Mouse (Mus musculus): ENCODE results near the gene H2-DMb1.

Gene H2-DMb1

DNA sequence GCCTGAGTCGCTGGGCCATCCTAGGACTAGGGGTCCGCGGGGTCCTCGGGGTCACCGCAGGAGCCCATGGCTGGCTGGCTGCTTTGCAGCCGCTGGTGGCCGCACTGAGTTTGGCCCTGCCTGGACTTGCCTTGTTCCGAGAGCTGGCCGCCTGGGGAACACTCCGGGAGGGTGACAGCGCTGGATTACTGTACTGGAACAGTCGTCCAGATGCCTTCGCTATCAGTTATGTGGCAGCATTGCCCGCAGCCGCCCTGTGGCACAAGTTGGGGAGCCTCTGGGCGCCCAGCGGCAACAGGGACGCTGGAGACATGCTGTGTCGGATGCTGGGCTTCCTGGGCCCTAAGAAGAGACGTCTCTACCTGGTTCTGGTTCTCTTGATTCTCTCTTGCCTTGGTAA is 35.1 kb downstream of the H2-DMb1 start:
- intact Hi-C loops (cut with DNase I): no loop called here

DNA sequence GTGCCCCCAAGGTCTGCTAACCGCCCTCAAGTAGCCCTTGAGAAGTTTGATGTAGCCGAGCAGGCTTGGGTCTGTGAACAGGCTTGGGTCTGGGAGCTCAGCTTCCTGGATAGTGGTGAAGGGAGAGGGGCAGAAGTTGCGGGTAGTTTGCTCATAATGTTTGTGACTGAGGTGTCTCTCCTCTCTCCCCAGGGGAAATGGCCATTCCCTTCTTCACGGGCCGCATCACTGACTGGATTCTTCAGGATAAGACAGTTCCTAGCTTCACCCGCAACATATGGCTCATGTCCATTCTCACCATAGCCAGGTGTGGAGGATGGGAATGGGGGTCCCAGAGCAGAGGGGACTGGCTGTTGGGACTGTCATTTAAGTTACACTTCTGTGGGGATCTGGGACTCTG is 36.1 kb downstream of the H2-DMb1 start:
- intact Hi-C loops (cut with DNase I): no loop called here

DNA sequence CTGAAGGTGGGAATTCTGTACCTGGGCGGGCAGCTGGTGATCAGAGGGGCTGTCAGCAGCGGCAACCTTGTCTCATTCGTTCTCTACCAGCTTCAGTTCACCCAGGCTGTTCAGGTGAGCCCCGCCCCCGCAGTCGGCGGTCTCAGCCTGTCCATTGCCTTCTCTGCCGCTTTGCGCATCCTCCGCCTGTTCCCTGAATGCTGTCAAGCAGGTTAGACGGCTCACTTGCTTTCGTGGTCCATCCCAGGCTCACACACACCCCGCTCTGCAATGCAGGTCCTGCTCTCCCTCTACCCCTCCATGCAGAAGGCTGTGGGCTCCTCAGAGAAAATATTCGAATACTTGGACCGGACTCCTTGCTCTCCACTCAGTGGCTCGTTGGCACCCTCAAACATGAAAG is 40.0 kb downstream of the H2-DMb1 start:
- intact Hi-C loops (cut with DNase I): no loop called here

DNA sequence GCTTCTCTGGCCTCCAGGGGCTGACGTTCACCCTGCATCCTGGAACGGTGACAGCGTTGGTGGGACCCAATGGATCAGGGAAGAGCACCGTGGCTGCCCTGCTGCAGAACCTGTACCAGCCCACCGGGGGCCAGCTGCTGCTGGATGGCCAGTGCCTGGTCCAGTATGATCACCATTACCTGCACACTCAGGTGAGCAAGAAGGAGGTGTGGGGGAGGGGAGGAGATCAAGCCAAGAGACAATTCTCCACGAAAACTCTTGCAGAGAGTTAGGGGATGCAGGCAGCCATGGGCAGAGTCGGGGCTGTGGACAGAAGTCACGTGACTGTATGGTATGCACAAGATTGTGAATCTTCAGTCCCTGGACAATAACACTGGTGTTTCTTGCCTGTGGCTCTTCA is 40.6 kb downstream of the H2-DMb1 start:
- intact Hi-C loops (cut with DNase I): no loop called here

DNA sequence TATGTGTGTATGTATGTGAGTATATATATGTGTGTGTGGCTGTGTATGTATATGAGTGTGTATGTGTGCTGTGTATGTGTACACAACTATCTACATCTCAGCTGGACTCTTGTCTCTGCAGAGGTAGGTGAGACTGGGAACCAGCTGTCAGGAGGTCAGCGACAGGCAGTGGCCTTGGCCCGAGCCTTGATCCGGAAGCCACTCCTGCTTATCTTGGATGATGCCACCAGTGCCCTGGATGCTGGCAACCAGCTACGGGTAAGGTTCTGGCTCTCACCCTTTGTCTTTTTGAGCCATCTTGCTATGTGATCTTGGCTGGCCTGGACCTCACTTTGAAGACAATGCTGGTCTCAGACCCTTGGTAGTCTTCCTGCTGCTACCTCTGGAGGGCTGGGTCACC is 41.9 kb downstream of the H2-DMb1 start:
- intact Hi-C loops (cut with DNase I): no loop called here

DNA sequence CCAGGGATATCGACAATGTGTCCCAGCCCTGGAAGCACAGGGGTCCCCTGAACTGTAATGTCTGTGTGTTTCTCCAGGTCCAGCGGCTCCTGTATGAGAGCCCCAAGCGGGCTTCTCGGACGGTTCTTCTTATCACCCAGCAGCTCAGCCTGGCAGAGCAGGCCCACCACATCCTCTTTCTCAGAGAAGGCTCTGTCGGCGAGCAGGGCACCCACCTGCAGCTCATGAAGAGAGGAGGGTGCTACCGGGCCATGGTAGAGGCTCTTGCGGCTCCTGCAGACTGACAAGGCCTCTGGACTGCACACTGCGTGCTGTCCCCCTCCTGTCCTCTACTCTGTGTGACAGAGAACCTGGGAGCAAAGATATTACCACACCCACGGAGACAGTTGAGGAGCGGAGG is 43.6 kb downstream of the H2-DMb1 start:
- intact Hi-C loops (cut with DNase I): no loop called here

DNA sequence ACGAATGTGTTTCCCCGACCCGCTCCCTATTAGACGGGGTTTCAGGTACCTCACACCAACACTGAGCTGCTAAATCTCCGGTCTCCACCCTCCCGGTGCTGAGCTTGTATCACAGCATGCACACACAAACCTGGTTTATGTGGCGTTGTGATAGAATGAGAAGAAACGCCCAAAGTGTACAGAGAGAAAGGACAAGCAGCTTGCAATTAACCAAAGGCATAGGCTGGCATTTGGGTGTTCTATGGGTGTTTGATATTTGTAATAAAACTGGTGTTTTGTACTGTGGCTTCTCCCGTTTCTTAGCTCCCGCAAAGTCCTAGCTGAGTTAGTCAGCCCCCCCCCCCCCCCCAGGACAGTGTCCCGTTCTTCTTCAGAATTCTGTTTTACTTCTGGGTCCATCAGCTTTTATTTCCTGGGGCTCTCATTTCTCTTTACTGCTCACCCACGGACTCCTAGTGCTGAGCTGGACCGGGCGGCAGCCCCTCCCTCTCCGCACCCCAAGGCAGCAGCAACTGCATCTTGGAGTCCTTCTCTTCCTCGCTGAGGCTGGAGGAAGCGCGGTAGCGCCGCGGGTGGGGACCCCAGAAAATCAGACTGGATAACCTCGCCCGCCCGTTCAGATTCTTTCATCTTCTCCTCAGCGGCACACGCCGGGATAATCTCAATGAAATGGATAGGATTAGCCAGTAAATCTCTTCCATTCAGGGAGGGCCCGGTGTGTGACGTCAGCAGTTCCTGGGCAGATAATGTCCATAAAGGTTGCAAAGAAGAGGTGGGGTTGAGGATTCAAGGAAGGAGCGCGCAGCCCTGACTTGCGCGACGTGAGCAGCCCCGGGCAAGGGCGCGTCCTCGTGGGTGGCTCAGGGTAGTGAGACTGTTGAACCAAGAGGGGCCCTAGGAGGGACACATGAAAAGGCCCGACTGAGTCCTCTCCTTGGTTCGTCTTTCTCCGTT is 44.3 kb downstream of the H2-DMb1 start, which contains the start of gene Psmb8:
Psmb8 (plus strand) TSS at position 781 of the 954 bp plus-strand sequence.
- intact Hi-C loops (cut with DNase I): no loop called here

DNA sequence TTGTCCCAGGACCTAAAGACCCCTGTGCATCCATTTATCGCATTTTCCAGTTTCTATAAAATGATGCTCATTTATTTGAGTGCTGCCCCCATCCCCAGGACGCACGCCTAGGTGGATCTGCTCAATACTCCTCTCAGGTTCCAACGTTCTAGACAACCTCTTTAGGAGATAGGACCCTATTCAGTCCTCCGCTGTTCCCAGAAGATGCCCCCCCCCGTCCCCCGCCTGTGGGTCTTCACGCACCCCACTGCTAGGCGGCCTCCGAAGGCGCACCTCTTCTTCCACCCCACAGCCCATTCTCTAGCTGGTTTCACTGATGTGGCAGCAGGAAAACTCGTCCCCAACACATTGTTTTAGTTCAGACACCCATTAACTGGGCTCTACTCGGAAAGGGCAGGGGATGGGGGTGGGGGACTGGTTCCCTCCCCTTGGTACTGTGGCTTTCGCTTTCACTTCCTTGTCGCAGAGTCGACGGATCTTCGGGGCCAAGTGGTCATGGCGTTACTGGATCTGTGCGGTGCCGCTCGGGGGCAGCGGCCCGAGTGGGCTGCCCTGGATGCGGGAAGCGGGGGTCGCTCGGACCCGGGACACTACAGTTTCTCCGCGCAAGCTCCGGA is 45.1 kb downstream of the H2-DMb1 start:
- intact Hi-C loops (cut with DNase I): loop anchor here (2.0 kb wide), 1 partner anchor 27 kb away; no protein-coding TSS in a partner anchor

DNA sequence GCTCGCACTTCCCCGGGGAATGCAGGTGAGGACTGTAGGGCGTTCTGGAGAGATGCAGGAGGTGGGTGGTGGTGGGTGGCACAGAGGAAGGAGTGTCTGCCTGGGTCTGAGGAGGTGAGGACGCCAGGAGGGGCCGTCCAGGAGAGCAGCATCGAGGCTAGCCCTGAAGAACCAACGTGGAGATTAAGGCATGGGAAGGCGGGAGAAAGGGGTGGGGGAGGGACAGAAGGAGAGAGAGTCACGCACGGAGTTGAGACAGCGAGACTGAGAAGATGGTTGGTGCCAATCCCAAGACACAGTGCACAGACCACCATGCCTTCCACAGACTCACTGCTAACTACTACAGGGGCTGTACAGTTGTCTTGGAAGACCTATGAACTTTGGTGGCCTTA is 45.6 kb downstream of the H2-DMb1 start:
- intact Hi-C loops (cut with DNase I): loop anchor here (2.0 kb wide), 1 partner anchor 28 kb away; no protein-coding TSS in a partner anchor

DNA sequence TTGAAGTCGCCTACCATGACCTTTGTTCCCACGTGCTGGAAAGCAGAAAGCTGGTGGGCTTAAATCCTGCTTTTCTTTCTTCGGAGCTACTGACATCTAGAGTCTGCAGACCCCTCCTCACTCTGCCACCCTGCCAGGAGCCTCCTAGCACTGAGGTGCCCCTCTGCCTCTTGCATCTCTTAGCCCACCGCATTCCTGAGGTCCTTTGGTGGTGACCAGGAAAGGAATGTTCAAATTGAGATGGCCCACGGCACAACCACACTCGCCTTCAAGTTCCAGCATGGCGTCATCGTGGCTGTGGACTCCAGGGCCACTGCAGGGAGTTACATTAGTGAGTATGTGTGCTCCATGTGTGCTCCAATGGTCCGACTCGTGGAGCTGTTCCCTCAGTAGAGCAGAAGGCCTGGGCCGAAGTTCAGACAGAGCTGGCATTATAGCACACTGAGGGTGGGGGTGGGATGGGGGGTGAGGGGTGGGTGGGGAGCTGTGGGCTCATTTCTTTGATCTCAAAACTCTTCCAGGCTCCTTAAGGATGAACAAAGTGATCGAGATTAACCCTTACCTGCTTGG is 46.3 kb downstream of the H2-DMb1 start:
- intact Hi-C loops (cut with DNase I): loop anchor here (2.0 kb wide), 1 partner anchor 28 kb away; no protein-coding TSS in a partner anchor

DNA sequence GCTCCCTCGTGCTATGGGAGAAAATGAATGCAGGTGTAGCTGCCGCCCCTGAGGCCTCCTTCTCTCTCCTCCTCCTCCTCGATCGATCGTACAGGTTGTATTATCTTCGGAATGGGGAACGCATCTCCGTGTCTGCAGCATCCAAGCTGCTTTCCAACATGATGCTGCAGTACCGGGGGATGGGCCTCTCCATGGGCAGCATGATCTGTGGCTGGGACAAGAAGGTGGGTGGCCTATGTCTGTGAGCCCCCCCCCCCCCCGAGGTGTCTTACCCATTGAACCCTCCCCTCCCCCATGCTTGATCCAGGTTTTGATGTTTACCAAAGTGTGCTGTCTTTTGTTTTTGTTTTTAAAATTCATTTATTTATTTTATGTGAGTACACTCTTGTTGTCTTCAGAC is 47.2 kb downstream of the H2-DMb1 start:
- intact Hi-C loops (cut with DNase I): no loop called here

DNA sequence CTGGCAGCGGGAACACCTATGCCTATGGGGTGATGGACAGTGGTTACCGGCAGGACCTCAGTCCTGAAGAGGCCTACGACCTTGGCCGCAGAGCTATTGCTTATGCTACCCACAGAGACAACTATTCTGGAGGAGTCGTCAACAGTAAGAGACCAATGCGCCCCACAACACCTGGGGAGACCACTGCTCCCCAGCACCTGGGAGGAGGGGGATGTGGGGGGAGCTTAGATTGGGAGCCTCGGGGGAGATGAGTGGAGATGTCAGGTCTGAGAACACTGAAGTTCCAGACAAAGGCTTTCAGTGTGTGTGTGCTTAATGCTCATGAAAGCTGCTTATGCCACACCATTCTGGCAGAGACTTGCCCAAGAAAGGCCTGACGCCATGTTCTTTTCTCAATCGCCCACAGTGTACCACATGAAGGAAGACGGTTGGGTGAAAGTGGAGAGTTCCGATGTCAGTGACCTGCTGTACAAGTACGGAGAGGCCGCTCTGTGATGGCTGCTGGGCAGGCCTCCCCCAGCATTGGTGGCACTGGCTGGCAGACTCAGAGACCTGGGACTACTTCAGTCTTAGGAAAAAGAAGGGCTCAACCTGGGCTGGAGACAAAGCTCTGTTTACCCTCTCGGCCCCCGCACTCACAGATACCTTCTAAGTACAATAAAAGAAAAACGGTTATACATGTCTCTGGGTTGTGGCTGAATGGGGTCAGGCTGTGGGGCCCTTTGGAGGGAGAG is 48.1 kb downstream of the H2-DMb1 start:
- intact Hi-C loops (cut with DNase I): no loop called here

DNA sequence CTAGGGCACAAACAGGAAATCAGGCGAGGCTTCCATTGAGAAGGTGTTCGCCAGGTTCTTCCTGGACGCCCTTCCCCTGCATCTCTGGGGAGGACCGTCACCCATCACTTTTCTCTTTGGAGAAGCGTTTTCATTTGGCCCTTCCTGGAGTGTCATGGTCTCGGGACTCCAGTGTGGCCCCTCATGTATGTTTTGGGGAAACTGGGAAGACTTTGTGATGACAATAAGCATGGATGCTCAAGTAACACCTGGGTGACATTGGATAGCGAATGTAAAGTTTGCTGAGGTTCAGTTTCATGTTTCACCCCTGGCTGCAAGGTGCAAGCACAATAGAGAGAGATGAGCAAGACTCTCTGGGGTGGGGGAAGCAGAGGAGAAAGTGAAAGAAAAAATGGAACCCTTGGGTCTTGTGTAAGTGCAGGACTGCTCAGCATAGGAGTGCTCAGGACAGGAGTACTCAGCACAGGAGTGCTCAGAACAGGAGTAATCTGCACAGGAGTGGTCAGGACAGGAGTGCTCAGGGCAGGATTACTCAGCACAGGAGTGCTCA is 48.7 kb downstream of the H2-DMb1 start:
- intact Hi-C loops (cut with DNase I): no loop called here

DNA sequence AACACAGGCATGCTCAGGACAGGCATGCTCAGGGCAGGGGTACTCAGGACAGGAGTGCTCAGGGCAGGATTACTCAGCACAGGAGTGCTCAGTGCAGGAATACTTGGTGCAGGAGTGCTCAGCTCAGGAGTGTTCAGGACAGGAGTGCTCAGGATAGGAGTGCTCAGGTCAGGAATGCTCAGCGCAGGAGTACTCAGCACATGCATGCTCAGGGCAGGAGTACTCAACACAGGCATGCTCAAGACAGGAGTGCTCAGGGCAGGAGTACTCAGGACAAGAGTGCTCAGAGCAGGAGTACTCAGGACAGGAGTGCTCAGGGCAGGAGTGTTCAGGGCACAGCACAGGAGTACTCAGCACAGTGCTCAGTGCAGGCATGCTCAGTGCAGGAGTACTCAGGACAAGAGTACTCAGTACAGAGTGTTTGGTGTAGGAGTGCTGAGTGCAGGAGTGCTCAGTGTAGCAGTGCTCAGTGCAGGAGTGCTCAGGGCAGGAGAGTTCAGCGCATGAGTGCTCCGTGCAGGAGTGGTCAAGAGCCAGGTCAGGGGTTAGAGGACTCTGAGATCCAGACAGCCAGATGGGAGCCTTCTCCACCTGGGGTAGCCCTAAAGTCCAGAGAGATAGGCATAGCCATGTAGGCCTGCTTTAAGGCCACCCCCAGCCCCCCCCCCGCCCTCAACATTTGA is 50.0 kb downstream of the H2-DMb1 start:
- intact Hi-C loops (cut with DNase I): no loop called here

DNA sequence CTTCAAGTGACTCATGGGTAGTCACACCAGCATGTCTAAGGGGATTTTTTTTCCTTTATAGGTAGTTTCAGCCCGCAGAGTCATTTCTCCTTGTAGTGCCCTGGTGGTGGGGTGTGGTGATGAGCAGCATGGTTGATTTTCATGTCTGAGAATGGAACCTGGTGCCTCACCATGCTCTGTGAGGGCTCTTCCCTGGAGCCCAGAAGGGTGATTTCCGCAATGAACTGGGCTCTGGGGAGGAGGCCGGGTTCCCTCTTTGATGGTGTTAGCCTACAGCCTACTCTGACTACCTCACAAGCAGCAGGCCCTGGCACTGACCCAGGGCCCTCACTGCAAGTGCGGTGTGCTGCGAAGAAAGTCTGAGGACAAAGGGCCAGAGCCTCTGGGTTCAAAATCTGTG is 50.6 kb downstream of the H2-DMb1 start, which contains the start of gene Tap2:
Tap2 (plus strand) TSS at position 84 of the 400 bp plus-strand sequence.
- intact Hi-C loops (cut with DNase I): no loop called here

DNA sequence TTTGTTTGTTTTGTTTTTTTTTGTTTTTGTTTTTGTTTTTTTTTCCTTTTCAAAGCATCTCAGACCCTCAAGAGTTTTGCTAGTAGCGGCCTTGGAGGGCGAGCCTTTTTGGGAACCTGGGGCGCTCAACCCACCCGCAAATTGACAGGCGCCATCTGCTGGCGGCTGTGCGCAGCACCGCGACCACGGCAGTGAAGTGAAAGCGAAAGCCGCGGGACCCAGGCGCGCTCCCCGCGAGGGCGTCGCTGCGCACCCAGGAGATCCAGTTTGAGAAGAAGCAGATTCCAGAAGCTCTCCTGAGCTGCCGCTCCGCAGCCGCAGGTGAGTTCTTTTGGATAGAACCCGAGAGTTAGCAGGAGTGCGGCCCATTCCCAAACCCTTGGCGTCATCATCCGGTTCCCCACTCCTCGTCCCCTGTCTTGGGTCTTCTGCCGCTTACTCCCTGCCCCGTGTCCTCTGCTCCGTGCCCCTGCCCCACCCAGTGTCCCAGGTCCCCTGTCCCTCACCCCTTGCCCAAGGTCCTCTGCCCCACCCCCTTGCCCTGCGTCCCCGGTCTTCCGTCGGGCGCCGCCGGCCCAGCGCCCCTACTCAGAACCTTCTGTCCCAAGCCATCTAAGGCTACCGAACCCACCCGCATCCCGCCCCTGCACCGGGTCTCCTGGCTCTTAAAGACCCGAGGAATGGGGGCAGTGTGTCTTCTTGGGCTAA is 51.6 kb downstream of the H2-DMb1 start:
- intact Hi-C loops (cut with DNase I): loop anchor here (2.0 kb wide), 1 partner anchor 30 kb away; no protein-coding TSS in a partner anchor

DNA sequence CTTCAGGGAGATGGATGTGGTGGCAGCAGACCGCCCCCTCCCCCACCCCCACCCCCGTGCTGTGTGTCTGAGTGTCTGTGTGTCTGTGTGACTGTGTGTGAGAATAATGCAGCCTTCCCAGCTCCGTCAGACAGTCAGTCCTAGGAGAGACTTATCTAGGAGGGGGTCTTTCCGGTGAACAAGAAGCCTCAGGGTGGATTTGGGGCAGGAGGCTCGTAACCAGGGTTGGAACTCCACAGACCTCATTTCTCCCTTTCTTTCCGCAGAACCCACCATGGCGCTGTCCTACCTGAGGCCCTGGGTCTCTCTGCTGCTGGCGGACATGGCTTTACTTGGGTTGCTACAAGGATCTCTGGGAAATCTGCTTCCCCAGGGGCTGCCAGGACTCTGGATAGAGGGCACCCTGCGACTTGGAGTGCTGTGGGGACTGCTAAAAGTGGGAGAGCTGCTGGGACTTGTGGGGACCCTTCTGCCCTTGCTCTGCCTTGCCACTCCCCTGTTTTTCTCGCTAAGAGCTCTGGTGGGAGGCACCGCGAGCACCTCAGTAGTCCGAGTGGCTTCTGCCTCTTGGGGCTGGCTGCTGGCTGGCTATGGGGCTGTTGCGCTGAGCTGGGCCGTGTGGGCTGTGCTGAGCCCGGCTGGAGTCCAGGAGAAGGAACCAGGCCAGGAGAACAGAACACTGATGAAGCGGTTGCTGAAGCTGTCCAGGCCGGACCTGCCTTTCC is 52.3 kb downstream of the H2-DMb1 start:
- intact Hi-C loops (cut with DNase I): loop anchor here (2.0 kb wide), 1 partner anchor 30 kb away; no protein-coding TSS in a partner anchor

DNA sequence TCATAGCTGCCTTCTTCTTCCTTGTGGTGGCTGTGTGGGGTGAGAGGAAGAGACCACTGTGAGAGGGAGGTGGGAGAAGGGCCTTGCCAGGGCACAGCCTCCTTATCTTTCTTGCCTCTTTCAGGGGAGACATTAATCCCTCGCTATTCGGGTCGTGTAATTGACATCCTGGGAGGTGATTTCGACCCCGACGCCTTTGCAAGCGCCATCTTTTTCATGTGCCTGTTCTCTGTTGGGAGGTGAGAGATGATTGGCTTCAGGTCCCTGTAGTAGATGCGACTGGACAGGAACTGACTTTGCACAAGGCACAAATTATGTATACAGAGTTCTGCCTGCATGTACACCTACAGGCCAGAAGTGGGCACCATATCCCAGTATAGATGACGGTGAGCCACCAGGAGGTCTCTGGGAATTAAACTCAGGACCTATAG is 52.9 kb downstream of the H2-DMb1 start:
- intact Hi-C loops (cut with DNase I): loop anchor here (2.0 kb wide), 1 partner anchor 29 kb away; no protein-coding TSS in a partner anchor

DNA sequence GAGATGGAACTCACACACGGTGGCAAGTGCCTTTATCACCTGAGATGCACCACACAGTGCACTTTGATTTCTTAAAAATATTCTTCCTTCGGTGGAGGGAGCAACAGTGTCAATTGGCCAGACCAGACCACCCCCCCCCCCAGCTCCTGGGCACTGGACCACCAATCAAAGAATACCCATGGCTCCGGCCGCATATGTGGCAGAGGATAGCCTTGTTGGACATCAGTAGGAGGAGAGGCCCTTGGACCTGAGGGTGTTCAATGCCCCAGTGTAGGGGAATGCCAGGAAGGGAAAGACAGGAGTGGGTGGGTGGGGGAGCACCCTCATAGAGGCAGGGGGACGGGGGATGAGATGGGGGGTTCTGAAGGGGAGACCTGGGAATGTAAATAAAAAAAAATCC is 53.9 kb downstream of the H2-DMb1 start:
- intact Hi-C loops (cut with DNase I): no loop called here
